Comparison of ENCODE assay signal across 8 mouse cellular contexts in the genomic region with DNA sequence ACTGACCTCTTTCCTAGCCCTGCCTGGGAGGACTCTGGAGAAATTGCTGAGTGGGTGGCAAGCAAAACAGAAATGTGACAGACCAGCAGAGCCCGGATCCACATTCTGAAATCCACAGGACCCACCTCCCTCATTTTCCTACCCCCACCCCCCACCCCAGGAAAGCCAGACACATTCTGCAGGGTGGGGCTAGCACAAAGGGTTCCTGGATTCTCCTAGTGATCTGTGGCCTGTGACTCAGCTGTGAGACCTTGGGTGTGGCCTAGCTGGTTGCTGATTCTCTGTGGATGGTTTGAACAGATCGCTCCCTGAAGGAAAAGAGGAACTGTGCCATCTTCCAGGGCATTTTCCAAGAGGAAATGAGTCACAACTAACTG. TPM values are rescaled to one million over a fixed set of nuclear protein-coding genes. Genes with fewer than 3 reads are reported as not detected.
DNase-seq lines count a peak whose midpoint lies in the region; ATAC-seq and TF ChIP-seq lines count a peak whose summit lies in the region.

No protein-coding gene starts in this region.

- peak overlapping the region; percentile 94 for H3K27ac ChIP-seq in gastrocnemius, adult 2 months
- peak overlapping the region; percentile 70; the same call in 1 of the 2 replicates for H3K27ac ChIP-seq in hindbrain, embryonic 15.5 days (replicated peaks)
- no peak overlapping the region for H3K27ac ChIP-seq in liver, embryonic 11.5 days (ENCODE audit: low read depth, low read length)
- peak overlapping the region; percentile 70; the same call in 1 of the 2 replicates for H3K27ac ChIP-seq in midbrain, postnatal 0 days (ENCODE audit: low read depth, low read length)

- H3K4me1 ChIP-seq in hindbrain, embryonic 15.5 days (replicated peaks) = peaks cover 6% of the 10 kb centered on the region
- peaks cover 13% of the 10 kb centered on the region; the same call in 1 of the 2 replicates for H3K4me1 ChIP-seq in liver, embryonic 11.5 days (replicated peaks; ENCODE audit: control insufficient read depth, insufficient read depth, low read length)
- H3K4me1 ChIP-seq in midbrain, postnatal 0 days (ENCODE audit: insufficient read depth, low read length) = peaks cover 7% of the 10 kb centered on the region; the same call in 1 of the 2 replicates

- no peak for DNase-seq in cerebellum, adult 8-10 months
- DNase-seq in adrenal gland, postnatal 25 days = peak; percentile 57
- DNase-seq in gastrocnemius, adult 2 months = peak; percentile 70
- DNase-seq in liver, embryonic 11.5 days (ENCODE audit: low spot score) = peak; percentile 35
- DNase-seq in midbrain, postnatal 0 days (ENCODE audit: low spot score) = peak; percentile 21
- no peak for DNase-seq in spleen, postnatal 10 days (ENCODE audit: low spot score in 2 of 2)

- peak overlapping the region; percentile 80 for H3K4me3 ChIP-seq in gastrocnemius, adult 2 months
- peak overlapping the region; percentile 63 for H3K4me3 ChIP-seq in hindbrain, embryonic 15.5 days
- H3K4me3 ChIP-seq in liver, embryonic 11.5 days (ENCODE audit: low read depth, low read length) = peak overlapping the region; percentile 61
- peak overlapping the region; percentile 53 for H3K4me3 ChIP-seq in midbrain, postnatal 0 days (ENCODE audit: low read depth, low read length)

- peak overlapping the region; percentile 98 for H3K4me2 ChIP-seq in hindbrain, embryonic 15.5 days
- peak overlapping the region; percentile 89 for H3K4me2 ChIP-seq in liver, embryonic 11.5 days
- H3K4me2 ChIP-seq in midbrain, postnatal 0 days (ENCODE audit: low read depth, low read length, poor library complexity, severe bottlenecking) = peak overlapping the region; percentile 93

- intact Hi-C loops in gastrocnemius, adult 2 months (cut with DNase I) = loop anchor here (1.0 kb wide), 1 partner anchor 11 kb away; no protein-coding TSS in a partner anchor

- no peak for TF ChIP-seq CTCF in gastrocnemius, adult 2 months (IDR thresholded peaks at IDR 0.05)
- TF ChIP-seq CTCF in midbrain, postnatal 0 days (IDR thresholded peaks at IDR 0.05) = no peak

- ATAC-seq in cerebellum, adult (ENCODE audit: insufficient number of reproducible peaks, low FRiP score, low TSS enrichment) = 0 out of 2 replicates have a peak, but pooled peaks have one; percentile 16
- peak; percentile 28; the same call in 1 of the 2 replicates for ATAC-seq in hindbrain, embryonic 15.5 days (ENCODE audit: low FRiP score, low read depth)
- peak; percentile 60 for ATAC-seq in liver, embryonic 11.5 days (replicated peaks; ENCODE audit: low FRiP score)
- peak; percentile 50 for ATAC-seq in midbrain, postnatal 0 days (ENCODE audit: low FRiP score)

- 0 out of 2 replicates have a peak, but pooled peaks cover 5% of the 10 kb centered on the region for H3K27me3 ChIP-seq in hindbrain, embryonic 15.5 days
- H3K27me3 ChIP-seq in liver, embryonic 11.5 days (replicated peaks; ENCODE audit: control insufficient read depth, insufficient read depth, low read length) = no peaks in the 10 kb centered on the region
- no peaks in the 10 kb centered on the region for H3K27me3 ChIP-seq in midbrain, postnatal 0 days (ENCODE audit: insufficient read depth, low read length)

- no peaks in the 10 kb centered on the region for H3K36me3 ChIP-seq in hindbrain, embryonic 15.5 days
- no peaks in the 10 kb centered on the region for H3K36me3 ChIP-seq in liver, embryonic 11.5 days (ENCODE audit: control insufficient read depth, insufficient read depth, low read length)
- no peaks in the 10 kb centered on the region for H3K36me3 ChIP-seq in midbrain, postnatal 0 days (ENCODE audit: insufficient read depth, low read length)

- 32% methylated on average over 2 of the region's 2 CpGs for WGBS in hindbrain, embryonic 15.5 days
- WGBS in liver, embryonic 11.5 days = 8% methylated on average over 2 of the region's 2 CpGs
- WGBS in midbrain, postnatal 0 days = 62% methylated on average over 2 of the region's 2 CpGs

- H3K9me3 ChIP-seq in hindbrain, embryonic 15.5 days = no peaks in the 10 kb centered on the region
- H3K9me3 ChIP-seq in liver, embryonic 11.5 days (ENCODE audit: control insufficient read depth, low read length) = no peaks in the 10 kb centered on the region
- no peaks in the 10 kb centered on the region for H3K9me3 ChIP-seq in midbrain, postnatal 0 days (ENCODE audit: low read length)

- 0 out of 2 replicates have a peak overlapping the region, but pooled peaks have one; percentile 63 for H3K9ac ChIP-seq in hindbrain, embryonic 15.5 days
- H3K9ac ChIP-seq in liver, embryonic 11.5 days (ENCODE audit: low read depth, low read length) = peak overlapping the region; percentile 73
- H3K9ac ChIP-seq in midbrain, postnatal 0 days (replicated peaks; ENCODE audit: low read length, poor library complexity, severe bottlenecking) = peak overlapping the region; percentile 65; the same call in 1 of the 2 replicates

RNA-seq across cellular contexts. Expression of a gene that starts 1.0 kb away (rescaled TPM):
- 138 and 144 TPM in 2 replicates for total RNA-seq in adrenal gland, postnatal 25 days (2021)
- total RNA-seq in gastrocnemius, adult 2 months (2021) = 10 to 100 TPM; 29.0 to 61.7 TPM
- polyA plus RNA-seq in hindbrain, embryonic 15.5 days (2015; fragmentation: Nextera tagmentation; extraction: Ambion mirVana) = 168 and 205 TPM in 2 replicates
- 137 and 144 TPM in 2 replicates for polyA plus RNA-seq in liver, embryonic 11.5 days (2014; fragmentation: Nextera tagmentation; extraction: Ambion mirVana)
- total RNA-seq in midbrain, postnatal 0 days (2014; rRNA removed) = 68.9 and 74.5 TPM in 2 replicates
- 134 and 136 TPM in 2 replicates for polyA plus RNA-seq in midbrain, postnatal 0 days (2015; fragmentation: Nextera tagmentation; extraction: Ambion mirVana)

RNA-seq across cellular contexts. Expression of a gene that starts 35.6 kb away (rescaled TPM):
- 205 and 211 TPM in 2 replicates for total RNA-seq in adrenal gland, postnatal 25 days (2021)
- 10 to 100 TPM; 27.0 to 48.3 TPM for total RNA-seq in gastrocnemius, adult 2 months (2021)
- 206 and 231 TPM in 2 replicates for polyA plus RNA-seq in hindbrain, embryonic 15.5 days (2015; fragmentation: Nextera tagmentation; extraction: Ambion mirVana)
- 202 and 245 TPM in 2 replicates for polyA plus RNA-seq in liver, embryonic 11.5 days (2014; fragmentation: Nextera tagmentation; extraction: Ambion mirVana)
- total RNA-seq in midbrain, postnatal 0 days (2014; rRNA removed) = 10.3 and 11.0 TPM in 2 replicates
- polyA plus RNA-seq in midbrain, postnatal 0 days (2015; fragmentation: Nextera tagmentation; extraction: Ambion mirVana) = 183 and 200 TPM in 2 replicates

Comparison
In these comparisons a context has a peak if more than half of its experiments do, and no peak if none do; other contexts are left out.
1. DNase-seq: peak in adrenal gland, postnatal 25 days (single experiment), gastrocnemius, adult 2 months (single experiment), liver, embryonic 11.5 days (single experiment) and midbrain, postnatal 0 days (single experiment); none in cerebellum, adult 8-10 months (single experiment) and spleen, postnatal 10 days (0 of 2).
2. Peak in every context shown above with its lines, with median percentiles within 50 percentile points of each other: ATAC-seq, H3K4me3 ChIP-seq, H3K4me2 ChIP-seq and H3K9ac ChIP-seq.